9 mouse cellular contexts compared by ENCODE assay signal in the genomic region with DNA sequence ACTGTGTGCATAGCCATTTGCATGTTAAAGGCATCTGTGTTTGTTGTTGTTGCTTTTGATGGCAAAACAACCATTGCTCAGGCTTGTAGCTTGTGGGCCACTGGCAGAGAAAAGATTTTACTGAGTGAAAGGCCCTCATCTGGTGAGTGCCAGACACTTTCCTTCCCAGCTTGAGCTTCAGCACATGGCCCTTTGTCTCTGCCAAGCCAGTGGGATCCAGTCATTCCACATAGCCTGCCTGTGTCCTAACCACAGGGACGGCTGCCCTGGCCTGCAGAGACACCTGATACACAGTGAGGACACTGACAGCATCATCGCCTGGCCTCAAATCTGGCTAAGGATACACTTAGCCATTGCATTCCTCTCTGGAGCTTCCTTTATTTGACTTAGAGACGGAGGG.
A peak's percentile ranks its signal among the peaks of the same experiment; 100 is the strongest.
DNase-seq lines count a peak whose midpoint lies in the region; ATAC-seq and TF ChIP-seq lines count a peak whose summit lies in the region.
"Had no signal": no experiment of that assay in that cellular context is flagged by ENCODE, and none has a peak within 500 bp of the region (broad histone marks: within the 10 kb centered on the region; RNA-seq: fewer than 3 reads in every experiment).

No protein-coding gene starts in this region.

- no peak overlapping the region for H3K4me3 ChIP-seq in kidney, postnatal 0 days (replicated peaks; ENCODE audit: low read depth, low read length)
- no peak overlapping the region for H3K4me3 ChIP-seq in heart, embryonic 15.5 days
- H3K4me3 ChIP-seq: hindbrain, embryonic 15.5 days had no signal

- 0 out of 2 replicates have a peak, but pooled peaks cover 14% of the 10 kb centered on the region for H3K4me1 ChIP-seq in kidney, postnatal 0 days (replicated peaks; ENCODE audit: insufficient read depth, low read length)
- peaks cover 28% of the 10 kb centered on the region for H3K4me1 ChIP-seq in heart, embryonic 15.5 days (replicated peaks)

- H3K27ac ChIP-seq in kidney, postnatal 0 days, result 0 out of 2 replicates have a peak overlapping the region, but pooled peaks have one; percentile 2
- peak overlapping the region; percentile 48 for H3K27ac ChIP-seq in heart, embryonic 15.5 days
- H3K27ac ChIP-seq: hindbrain, embryonic 15.5 days; macrophage had no signal

- no peak for ATAC-seq in kidney, postnatal 0 days (replicated peaks; ENCODE audit: low FRiP score, low read depth)
- ATAC-seq in heart, embryonic 15.5 days (replicated peaks; ENCODE audit: insufficient number of reproducible peaks, insufficient read depth, low FRiP score, low read depth), result peak; percentile 66

- H3K9ac ChIP-seq in kidney, postnatal 0 days (ENCODE audit: low read depth, low read length), result no peak overlapping the region
- no peak overlapping the region for H3K9ac ChIP-seq in heart, embryonic 15.5 days
- H3K9ac ChIP-seq: hindbrain, embryonic 15.5 days had no signal

- WGBS in kidney, postnatal 0 days, result 63% methylated on average over 3 of the region's 3 CpGs
- 42% methylated on average over 3 of the region's 3 CpGs for WGBS in heart, embryonic 15.5 days

- no peaks in the 10 kb centered on the region for H3K27me3 ChIP-seq in kidney, postnatal 0 days (ENCODE audit: insufficient read depth, low read length)
- H3K27me3 ChIP-seq in heart, embryonic 15.5 days, result no peaks in the 10 kb centered on the region
- H3K27me3 ChIP-seq: hindbrain, embryonic 15.5 days had no signal

- TF ChIP-seq CTCF in kidney, postnatal 0 days (IDR thresholded peaks at IDR 0.05; ENCODE audit: low read depth), result no peak

- H3K9me3 ChIP-seq in kidney, postnatal 0 days (replicated peaks; ENCODE audit: low read length), result no peaks in the 10 kb centered on the region
- H3K9me3 ChIP-seq in heart, embryonic 15.5 days (replicated peaks), result no peaks in the 10 kb centered on the region
- H3K9me3 ChIP-seq: hindbrain, embryonic 15.5 days had no signal

- H3K36me3 ChIP-seq in kidney, postnatal 0 days (ENCODE audit: insufficient read depth, low read length), result no peaks in the 10 kb centered on the region
- H3K36me3 ChIP-seq in heart, embryonic 15.5 days, result no peaks in the 10 kb centered on the region
- H3K36me3 ChIP-seq: hindbrain, embryonic 15.5 days had no signal

- DNase-seq in kidney, postnatal 0 days (ENCODE audit: low spot score), result no peak
- DNase-seq in kidney, adult 18-20 months, result no peak
- DNase-seq in R1 (ENCODE audit: low read depth, low spot score), result peak; percentile 2
- DNase-seq in cerebellum, postnatal 36 days, result peak; percentile 3 to 10
- no peak for DNase-seq in retina, postnatal 1 day
- DNase-seq in yolk sac, embryonic 10.5 days (ENCODE audit: low spot score), result no peak

- no peak overlapping the region for H3K4me2 ChIP-seq in kidney, postnatal 0 days (ENCODE audit: low read length)
- no peak overlapping the region for H3K4me2 ChIP-seq in heart, embryonic 15.5 days
- H3K4me2 ChIP-seq: hindbrain, embryonic 15.5 days had no signal

Comparison
In these comparisons a context has a peak if more than half of its experiments do, and no peak if none do; other contexts are left out.
1. DNase-seq: peak in R1 (single experiment) and cerebellum, postnatal 36 days (2 of 2); none in kidney, postnatal 0 days (single experiment), kidney, adult 18-20 months (single experiment), retina, postnatal 1 day (single experiment) and yolk sac, embryonic 10.5 days (single experiment).